Comparison of ENCODE assay signal across 8 mouse cellular contexts in genomic region chr6:89286700-89287428, GRCm38 (mm10).
A peak's percentile ranks its signal among the peaks of the same experiment; 100 is the strongest.
DNase-seq lines count a peak whose midpoint lies in the region; ATAC-seq and TF ChIP-seq lines count a peak whose summit lies in the region.

No protein-coding gene starts in this region.

- no peaks in the 10 kb centered on the region for H3K9me3 ChIP-seq in lung, embryonic 14.5 days (ENCODE audit: low read depth, low read length)
- no peaks in the 10 kb centered on the region for H3K9me3 ChIP-seq in neural tube, embryonic 15.5 days (replicated peaks)

- no peak overlapping the region for H3K4me3 ChIP-seq in lung, embryonic 14.5 days (ENCODE audit: low read depth, low read length)
- H3K4me3 ChIP-seq in neural tube, embryonic 15.5 days (replicated peaks) = no peak overlapping the region

- H3K27me3 ChIP-seq in lung, embryonic 14.5 days (ENCODE audit: insufficient read depth, low read length) = no peaks in the 10 kb centered on the region
- no peaks in the 10 kb centered on the region for H3K27me3 ChIP-seq in neural tube, embryonic 15.5 days (replicated peaks)

- intact Hi-C loops in heart, postnatal 10 days (cut with DNase I) = no loop called here

- H3K4me2 ChIP-seq in lung, embryonic 14.5 days = no peak overlapping the region
- H3K4me2 ChIP-seq in neural tube, embryonic 15.5 days = no peak overlapping the region

- peak; percentile 75; the same call in 1 of the 2 replicates for ATAC-seq in lung, embryonic 14.5 days (ENCODE audit: insufficient read depth)
- peak; percentile 62; the same call in 1 of the 2 replicates for ATAC-seq in neural tube, embryonic 15.5 days (ENCODE audit: low FRiP score)

- peak; percentile 75 for DNase-seq in 3T3-L1 (ENCODE audit: low read depth, low spot score)
- DNase-seq in A20 (ENCODE audit: low read depth, low spot score) = peak; percentile 61
- DNase-seq in adrenal gland, postnatal 4 days (ENCODE audit: low spot score in 2 of 2) = peak; percentile 11 to 61
- peak; percentile 61 to 68 for DNase-seq in heart, postnatal 10 days
- DNase-seq in lung, embryonic 14.5 days = peak; percentile 85
- no peak for DNase-seq in urinary bladder, adult 2 months (ENCODE audit: low spot score)
- no peak for DNase-seq in right cerebral cortex, adult 18-20 months

- no peak for TF ChIP-seq CTCF in lung, embryonic 14.5 days (IDR thresholded peaks at IDR 0.05; ENCODE audit: low read depth)

- H3K9ac ChIP-seq in lung, embryonic 14.5 days = no peak overlapping the region
- H3K9ac ChIP-seq in neural tube, embryonic 15.5 days (replicated peaks) = no peak overlapping the region

- 29% methylated on average over 6 of the region's 6 CpGs for WGBS in lung, embryonic 14.5 days
- WGBS in neural tube, embryonic 15.5 days = 58% methylated on average over 6 of the region's 6 CpGs

- H3K4me1 ChIP-seq in lung, embryonic 14.5 days (ENCODE audit: insufficient read depth) = peaks cover 5% of the 10 kb centered on the region; the same call in 1 of the 2 replicates
- H3K4me1 ChIP-seq in neural tube, embryonic 15.5 days = peaks cover 21% of the 10 kb centered on the region

- peak overlapping the region; percentile 10; the same call in 1 of the 2 replicates for H3K27ac ChIP-seq in lung, embryonic 14.5 days (ENCODE audit: low read depth)
- no peak overlapping the region for H3K27ac ChIP-seq in neural tube, embryonic 15.5 days (replicated peaks)

- no peaks in the 10 kb centered on the region for H3K36me3 ChIP-seq in lung, embryonic 14.5 days (ENCODE audit: insufficient read depth)
- no peaks in the 10 kb centered on the region for H3K36me3 ChIP-seq in neural tube, embryonic 15.5 days

Comparison
In these comparisons a context has a peak if more than half of its experiments do, and no peak if none do; other contexts are left out.
1. DNase-seq: peak in 3T3-L1 (single experiment), A20 (single experiment), adrenal gland, postnatal 4 days (2 of 2), heart, postnatal 10 days (2 of 2) and lung, embryonic 14.5 days (single experiment); none in urinary bladder, adult 2 months (single experiment) and right cerebral cortex, adult 18-20 months (single experiment).